Mouse (Mus musculus): Measurements from ENCODE around the gene Prepl.

- no peak for TF ChIP-seq CTCF (IDR thresholded peaks at IDR 0.05; ENCODE audit: insufficient read depth, low read length)
- no peak for TF ChIP-seq POLR2A (IDR thresholded peaks at IDR 0.05; ENCODE audit: borderline replicate concordance, extremely low read depth, low read depth, low read length)
Measured at GRCm38 (mm10) chr17:85072383-85072782, 17.7 kb downstream of the Prepl start.
